Mouse (Mus musculus): ENCODE data around the gene Lysmd1. TPM values are rescaled to one million over a fixed set of nuclear protein-coding genes. Genes with fewer than 3 reads are reported as not detected.

The Lysmd1 gene
- polyA plus RNA-seq, 1 experiment = 4.7 TPM

DNA sequence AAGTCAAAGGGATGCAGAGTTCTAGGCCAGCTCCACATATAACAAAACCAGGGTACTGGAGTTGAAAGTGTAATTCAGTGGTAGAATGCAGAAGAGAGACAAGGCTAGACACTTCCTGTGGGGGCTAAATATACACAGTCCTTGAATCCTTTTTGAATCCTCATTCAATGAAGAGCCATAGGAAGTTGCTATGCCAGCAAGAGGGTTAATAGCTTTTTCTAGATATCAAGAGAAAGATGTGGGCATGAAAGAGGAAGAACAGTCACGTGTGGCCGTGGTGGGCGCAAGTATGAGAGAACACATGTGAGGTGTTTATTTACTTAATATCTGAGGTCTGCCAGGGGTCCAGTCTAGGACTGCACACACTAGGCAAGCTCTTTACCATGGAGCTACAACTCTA is 2.4 kb downstream of the Lysmd1 start:
- peak in 1 of 2 experiments; percentile 37 for DNase-seq (ENCODE audit: low read depth in 1 of 2, low spot score in 2 of 2)
- no peaks in the 10 kb centered on the region for H3K27me3 ChIP-seq (ENCODE audit: control insufficient read depth, insufficient read depth, low read length)
- H3K27ac ChIP-seq (ENCODE audit: insufficient read depth, low read length) = peak overlapping the region; percentile 71
- TF ChIP-seq POLR2A (IDR thresholded peaks at IDR 0.05; ENCODE audit: low read depth, low read length) (no peak), CTCF (IDR thresholded peaks at IDR 0.05; ENCODE audit: extremely low read depth, insufficient read depth, insufficient read length, insufficient replicate concordance) (no peak)
- 23% methylated on average over 3 of the region's 3 CpGs for WGBS
- peaks cover 12% of the 10 kb centered on the region for H3K36me3 ChIP-seq (ENCODE audit: control insufficient read depth, insufficient read depth, low read length)
- H3K4me3 ChIP-seq (ENCODE audit: extremely low read depth, insufficient read depth, insufficient read length) = no peak overlapping the region
- H3K4me1 ChIP-seq (ENCODE audit: control insufficient read depth, insufficient read depth, insufficient read length) = peaks cover 36% of the 10 kb centered on the region

DNA sequence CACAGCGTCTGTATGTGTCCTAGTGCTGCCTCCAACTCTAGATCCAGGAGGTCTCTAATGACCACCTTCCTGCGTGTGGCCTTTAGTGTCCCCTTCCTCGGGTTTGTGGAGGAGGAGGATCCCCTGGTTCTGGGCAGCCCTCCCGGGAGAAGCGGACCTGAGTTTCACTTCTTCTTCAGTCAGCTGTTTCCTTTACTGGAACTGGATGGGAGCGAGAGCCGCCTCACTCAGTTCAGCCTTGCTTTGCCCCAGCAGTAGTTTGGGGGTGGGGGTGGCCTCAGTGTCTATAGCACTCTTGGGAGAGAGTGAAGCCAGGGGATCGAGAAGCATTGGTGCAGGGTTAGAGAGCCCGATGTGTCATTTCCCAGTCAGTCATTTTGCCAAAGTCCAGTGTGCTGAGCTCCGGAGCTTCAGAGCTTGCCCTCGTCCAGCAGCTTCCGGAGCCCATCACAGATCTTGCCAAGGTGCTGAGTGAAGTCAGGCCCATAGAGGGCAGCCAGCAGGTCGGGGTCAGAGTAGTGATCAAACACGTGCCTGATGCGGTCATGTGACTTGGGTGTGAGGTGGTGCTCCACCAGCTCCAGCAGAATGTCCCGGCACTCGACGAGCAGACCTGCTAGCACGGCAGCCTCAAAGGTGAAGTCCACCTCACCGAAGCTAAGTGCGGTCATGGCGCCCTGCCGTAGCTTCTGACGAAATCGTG is 5.8 kb downstream of the Lysmd1 start:
- Histone ChIP-seq H3K36me3 (ENCODE audit: control insufficient read depth, insufficient read depth, low read length) (peaks cover 12% of the 10 kb centered on the region), H3K27ac (ENCODE audit: insufficient read depth, low read length) (peak overlapping the region; percentile 64), H3K4me1 (ENCODE audit: control insufficient read depth, insufficient read depth, insufficient read length) (peaks cover 32% of the 10 kb centered on the region; the same call in 1 of the 2 replicates), H3K4me3 (ENCODE audit: extremely low read depth, insufficient read depth, insufficient read length) (peak overlapping the region; percentile 35; the same call in 1 of the 2 replicates), H3K27me3 (ENCODE audit: control insufficient read depth, insufficient read depth, low read length) (no peaks in the 10 kb centered on the region)
- WGBS = 62% methylated on average over 25 of the region's 25 CpGs
- no peak for TF ChIP-seq POLR2A (IDR thresholded peaks at IDR 0.05; ENCODE audit: low read depth, low read length)
- TF ChIP-seq CTCF (IDR thresholded peaks at IDR 0.05; ENCODE audit: extremely low read depth, insufficient read depth, insufficient read length, insufficient replicate concordance) = no peak
- peak in 1 of 2 experiments; percentile 27 for DNase-seq (ENCODE audit: low read depth in 1 of 2, low spot score in 2 of 2)

DNA sequence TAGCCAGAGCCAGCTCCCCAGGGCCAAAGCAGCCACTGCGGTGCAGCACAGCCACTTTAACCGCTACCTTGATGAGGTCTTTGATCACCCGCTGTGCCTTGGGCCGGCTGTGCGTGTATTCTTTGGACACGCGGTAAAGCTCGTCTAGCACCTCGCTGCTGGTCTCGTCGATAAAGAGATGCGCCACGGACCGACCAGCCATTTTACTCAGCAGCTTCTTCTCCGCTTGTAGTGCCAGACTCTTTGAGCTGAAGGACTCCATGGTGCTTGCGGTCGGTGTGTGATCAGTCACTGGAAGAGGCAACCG is 6.4 kb downstream of the Lysmd1 start:
- no peak for DNase-seq (ENCODE audit: low read depth in 1 of 2, low spot score in 2 of 2)
- Histone ChIP-seq H3K36me3 (ENCODE audit: control insufficient read depth, insufficient read depth, low read length) (peaks cover 12% of the 10 kb centered on the region), H3K27me3 (ENCODE audit: control insufficient read depth, insufficient read depth, low read length) (no peaks in the 10 kb centered on the region), H3K4me1 (ENCODE audit: control insufficient read depth, insufficient read depth, insufficient read length) (peaks cover 32% of the 10 kb centered on the region; the same call in 1 of the 2 replicates), H3K27ac (ENCODE audit: insufficient read depth, low read length) (peak overlapping the region; percentile 64), H3K4me3 (ENCODE audit: extremely low read depth, insufficient read depth, insufficient read length) (peak overlapping the region; percentile 8; the same call in 1 of the 2 replicates)
- TF ChIP-seq POLR2A (IDR thresholded peaks at IDR 0.05; ENCODE audit: low read depth, low read length) = no peak
- TF ChIP-seq CTCF (IDR thresholded peaks at IDR 0.05; ENCODE audit: extremely low read depth, insufficient read depth, insufficient read length, insufficient replicate concordance) = no peak
- 87% methylated on average over 18 of the region's 18 CpGs for WGBS

DNA sequence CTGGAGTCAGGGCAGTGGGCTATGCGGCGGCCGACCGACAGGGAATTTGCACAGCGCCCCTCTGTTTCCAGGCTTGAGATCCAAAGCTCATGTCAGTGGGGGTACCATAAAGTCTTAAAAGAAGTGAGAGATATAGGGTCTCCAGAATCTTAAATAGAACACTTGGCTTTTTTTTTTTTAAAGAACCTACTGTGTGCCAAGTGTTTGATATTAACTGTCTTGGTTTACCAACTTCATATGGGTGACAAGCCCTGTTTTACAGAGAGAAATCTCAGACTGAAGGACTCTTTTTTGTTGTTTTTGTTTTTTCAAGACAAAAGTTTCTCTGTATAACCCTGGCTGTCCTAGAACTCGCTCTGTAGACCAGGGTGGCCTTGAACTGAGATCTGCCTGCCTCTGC is 6.9 kb downstream of the Lysmd1 start:
- Histone ChIP-seq H3K4me1 (ENCODE audit: control insufficient read depth, insufficient read depth, insufficient read length) (peaks cover 28% of the 10 kb centered on the region; the same call in 1 of the 2 replicates), H3K27ac (ENCODE audit: insufficient read depth, low read length) (peak overlapping the region; percentile 94), H3K27me3 (ENCODE audit: control insufficient read depth, insufficient read depth, low read length) (no peaks in the 10 kb centered on the region), H3K36me3 (ENCODE audit: control insufficient read depth, insufficient read depth, low read length) (peaks cover 12% of the 10 kb centered on the region), H3K4me3 (ENCODE audit: extremely low read depth, insufficient read depth, insufficient read length) (peak overlapping the region; percentile 82)
- DNase-seq (ENCODE audit: low read depth in 1 of 2, low spot score in 2 of 2) = no peak
- WGBS = 94% methylated on average over 6 of the region's 6 CpGs
- no peak for TF ChIP-seq CTCF (IDR thresholded peaks at IDR 0.05; ENCODE audit: extremely low read depth, insufficient read depth, insufficient read length, insufficient replicate concordance)
- TF ChIP-seq POLR2A (IDR thresholded peaks at IDR 0.05; ENCODE audit: low read depth, low read length) = no peak

DNA sequence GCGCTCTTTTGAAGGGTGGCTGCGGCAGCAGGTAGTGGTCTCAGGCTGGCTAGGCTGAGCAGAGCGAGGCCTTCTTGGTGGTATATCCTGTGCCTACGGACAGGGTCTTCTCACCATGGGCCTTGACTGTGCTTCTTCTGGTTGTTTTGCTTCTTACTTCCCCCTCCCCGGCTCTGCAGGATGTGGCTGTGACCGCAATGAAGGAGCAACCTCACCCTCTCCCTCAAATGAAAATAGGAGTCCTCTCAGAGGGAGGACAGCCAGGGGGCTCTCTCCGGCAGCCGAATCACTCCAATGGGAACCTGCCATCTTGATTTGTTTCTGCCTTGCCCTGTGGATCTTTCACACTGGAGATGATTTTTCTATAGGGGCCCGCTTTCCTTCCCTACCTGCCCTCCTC is 7.6 kb downstream of the Lysmd1 start:
- Histone ChIP-seq H3K4me1 (ENCODE audit: control insufficient read depth, insufficient read depth, insufficient read length) (peaks cover 22% of the 10 kb centered on the region; the same call in 1 of the 2 replicates), H3K4me3 (ENCODE audit: extremely low read depth, insufficient read depth, insufficient read length) (peak overlapping the region; percentile 82), H3K27me3 (ENCODE audit: control insufficient read depth, insufficient read depth, low read length) (no peaks in the 10 kb centered on the region), H3K27ac (ENCODE audit: insufficient read depth, low read length) (peak overlapping the region; percentile 94), H3K36me3 (ENCODE audit: control insufficient read depth, insufficient read depth, low read length) (peaks cover 12% of the 10 kb centered on the region)
- 9% methylated on average over 9 of the region's 9 CpGs for WGBS
- TF ChIP-seq POLR2A (IDR thresholded peaks at IDR 0.05; ENCODE audit: low read depth, low read length) = no peak; the same call in 1 of the 2 replicates
- TF ChIP-seq CTCF (IDR thresholded peaks at IDR 0.05; ENCODE audit: extremely low read depth, insufficient read depth, insufficient read length, insufficient replicate concordance) = no peak
- DNase-seq (ENCODE audit: low read depth in 1 of 2, low spot score in 2 of 2) = peak; percentile 53 to 77

DNA sequence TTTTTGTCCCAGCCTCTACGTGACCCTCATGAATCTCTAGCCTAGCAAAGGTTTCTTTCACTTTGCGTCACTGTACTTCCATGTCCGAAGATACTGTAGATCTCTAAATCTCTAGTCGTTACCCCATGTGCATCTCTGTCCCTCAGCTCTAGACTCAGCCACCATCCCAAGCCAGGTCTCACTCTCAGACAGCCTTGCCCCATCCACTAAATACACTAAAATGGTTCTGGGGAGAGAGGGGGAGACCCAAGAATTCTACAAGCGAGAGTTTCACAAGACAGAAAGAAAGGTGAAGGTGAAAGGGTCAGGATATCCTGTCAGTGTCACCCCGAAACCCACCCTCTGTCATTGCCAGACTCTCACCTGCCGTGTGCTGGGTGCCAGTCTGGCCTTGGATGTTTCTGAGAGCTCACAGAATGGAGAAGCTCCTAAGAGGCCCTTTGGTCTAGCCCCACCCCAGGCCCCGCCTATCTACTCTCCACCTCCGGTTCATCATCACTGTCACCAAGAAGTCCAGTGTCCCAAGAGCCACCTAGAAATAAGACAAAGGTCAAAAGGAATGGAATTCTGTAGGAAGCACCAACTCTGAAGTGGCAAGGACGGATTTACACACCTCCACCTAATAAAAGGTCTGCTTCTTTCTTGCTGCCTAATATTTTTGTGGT is 8.2 kb downstream of the Lysmd1 start, which contains the start of gene Tnfaip8l2:
Gene Tnfaip8l2 (minus strand): TSS at position 409 of the 665 bp plus-strand sequence.
- peak; percentile 50 to 75 for DNase-seq (ENCODE audit: low read depth in 1 of 2, low spot score in 2 of 2)
- no peak for TF ChIP-seq CTCF (IDR thresholded peaks at IDR 0.05; ENCODE audit: extremely low read depth, insufficient read depth, insufficient read length, insufficient replicate concordance)
- peak; percentile 88 for TF ChIP-seq POLR2A (IDR thresholded peaks at IDR 0.05; ENCODE audit: low read depth, low read length)
- peaks cover 17% of the 10 kb centered on the region; the same call in 1 of the 2 replicates for H3K4me1 ChIP-seq (ENCODE audit: control insufficient read depth, insufficient read depth, insufficient read length)
- H3K27me3 ChIP-seq (ENCODE audit: control insufficient read depth, insufficient read depth, low read length) = no peaks in the 10 kb centered on the region
- 19% methylated on average over 10 of the region's 10 CpGs for WGBS
- H3K36me3 ChIP-seq (ENCODE audit: control insufficient read depth, insufficient read depth, low read length) = peaks cover 12% of the 10 kb centered on the region
- H3K27ac ChIP-seq (ENCODE audit: insufficient read depth, low read length) = peak within 1 kb of the TSS; percentile 94
- peak within 1 kb of the TSS; percentile 82 for H3K4me3 ChIP-seq (ENCODE audit: extremely low read depth, insufficient read depth, insufficient read length)
